Mouse (Mus musculus): ENCODE measurements at regions not wholly inside any gene's neighbourhood (a gene's known extent, or its start where the extent isn't known, plus 50 kb on each side); places are given as distances from the start of the nearest gene placed in this dataset.

DNA sequence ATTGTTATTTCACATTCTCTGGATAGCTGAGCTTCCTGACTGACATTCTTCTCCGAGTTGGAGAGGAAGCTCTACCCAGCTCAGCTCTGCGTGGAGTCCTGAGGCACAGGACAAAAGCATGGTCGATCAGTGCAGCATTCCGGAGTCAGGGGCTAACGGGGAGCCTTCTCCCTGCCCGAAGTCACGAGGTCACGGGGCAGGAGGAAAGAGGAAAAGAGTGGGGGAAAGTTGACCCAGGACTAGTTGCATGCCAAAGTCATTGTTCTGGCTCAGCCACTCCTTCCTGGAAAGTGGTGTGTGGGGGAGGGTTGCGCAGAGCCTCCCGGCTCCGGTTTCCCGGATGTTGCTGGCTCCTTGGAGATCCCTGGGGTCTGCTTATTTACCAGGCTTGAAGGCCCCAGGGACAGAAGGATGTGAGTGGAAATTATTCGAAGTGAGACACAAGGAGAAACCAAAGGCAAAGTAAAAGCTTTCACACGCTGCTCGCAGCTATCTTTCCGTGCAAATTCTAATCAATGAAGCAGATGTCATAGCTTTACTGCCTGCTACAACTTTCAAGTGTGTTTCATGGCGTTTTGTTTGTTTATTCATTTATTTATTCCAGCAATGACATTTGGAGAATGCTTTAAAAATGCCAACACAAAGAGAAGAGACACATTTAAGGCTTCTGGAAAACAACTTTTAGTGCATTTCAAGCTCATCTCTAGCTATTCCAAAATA, 221.8 kb downstream of the Fam43a start:
- Histone ChIP-seq H3K27ac (peak overlapping the region; percentile 35; the same call in 1 of the 2 replicates), H3K36me3 (ENCODE audit: poor library complexity, severe bottlenecking) (no peaks in the 10 kb centered on the region), H3K9me3 (replicated peaks) (no peaks in the 10 kb centered on the region), H3K4me3 (peak overlapping the region; percentile 17; the same call in 1 of the 2 replicates), H3K4me1 (peaks cover 15% of the 10 kb centered on the region), H3K27me3 (no peaks in the 10 kb centered on the region), H3K9ac (no peak overlapping the region), H3K4me2 (peak overlapping the region; percentile 51)
- ATAC-seq: peak; percentile 50; the same call in 1 of the 2 replicates
- 14% methylated on average over 17 of the region's 17 CpGs for WGBS

DNA sequence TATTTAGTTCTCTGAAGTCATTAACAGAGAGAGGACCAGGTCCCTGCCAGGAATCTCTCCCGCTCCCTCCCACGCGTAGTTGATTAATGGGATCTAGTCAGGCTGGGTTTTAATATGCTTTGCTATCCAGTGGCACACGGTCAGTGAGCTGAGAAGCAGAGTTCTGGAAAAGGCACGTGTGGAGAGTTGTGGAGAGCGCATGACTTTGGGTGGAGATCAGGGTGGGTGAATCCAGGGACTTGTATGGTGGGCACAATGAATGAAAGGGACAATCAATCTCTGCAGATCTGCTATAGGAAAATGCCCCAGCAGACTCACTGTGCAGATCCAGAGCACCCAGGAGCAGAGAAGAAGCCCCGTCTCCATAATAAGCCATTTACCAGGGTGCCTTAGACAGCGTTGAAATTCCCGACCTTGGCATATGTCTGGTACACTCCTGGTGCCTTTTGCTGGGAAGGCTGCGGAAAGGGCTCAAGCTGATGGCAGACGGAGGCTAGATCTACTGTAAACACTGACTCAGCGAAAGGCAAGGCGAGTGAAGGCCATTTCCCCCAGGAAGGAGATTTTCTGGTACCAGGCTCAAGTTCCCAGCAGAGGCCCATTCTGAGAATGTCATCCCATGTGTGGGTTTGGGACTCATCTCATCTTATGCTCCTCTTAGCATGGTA, 222.5 kb downstream of the Fam43a start:
- WGBS: 79% methylated on average over 13 of the region's 13 CpGs
- no peak overlapping the region for H3K4me2 ChIP-seq
- H3K27me3 ChIP-seq: no peaks in the 10 kb centered on the region
- no peaks in the 10 kb centered on the region for H3K9me3 ChIP-seq (replicated peaks)
- H3K4me3 ChIP-seq: no peak overlapping the region
- H3K27ac ChIP-seq: 0 out of 2 replicates have a peak overlapping the region, but pooled peaks have one; percentile 35
- ATAC-seq: no peak
- H3K36me3 ChIP-seq (ENCODE audit: poor library complexity, severe bottlenecking): no peaks in the 10 kb centered on the region
- H3K9ac ChIP-seq: no peak overlapping the region
- H3K4me1 ChIP-seq: peaks cover 15% of the 10 kb centered on the region

DNA sequence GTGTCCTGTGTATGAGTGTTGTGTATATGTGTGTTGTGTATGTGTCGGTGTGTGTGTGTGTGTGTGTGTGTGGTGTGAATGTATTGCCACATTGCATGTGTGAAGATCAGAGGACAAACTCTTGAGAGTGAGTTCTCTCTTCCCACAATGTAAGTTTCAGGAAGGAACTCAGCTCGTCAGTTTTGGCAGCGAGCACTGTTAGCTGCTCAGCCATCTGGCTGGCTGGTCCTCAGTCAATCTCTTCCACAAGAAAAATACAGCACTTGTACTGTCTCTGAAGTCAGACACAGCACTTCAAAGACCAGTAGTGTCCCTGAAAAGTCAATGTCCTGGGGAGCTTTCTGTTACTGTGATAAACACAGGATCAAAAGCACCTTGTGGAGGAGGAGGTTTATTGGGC, 226.6 kb downstream of the Fam43a start:
- Histone ChIP-seq H3K9me3 (replicated peaks) (no peaks in the 10 kb centered on the region), H3K36me3 (ENCODE audit: poor library complexity, severe bottlenecking) (no peaks in the 10 kb centered on the region), H3K4me1 (peaks cover 11% of the 10 kb centered on the region), H3K27ac (peak overlapping the region; percentile 36; the same call in 1 of the 2 replicates), H3K27me3 (no peaks in the 10 kb centered on the region), H3K4me2 (no peak overlapping the region), H3K4me3 (no peak overlapping the region), H3K9ac (no peak overlapping the region)
- WGBS: 65% methylated on average over 3 of the region's 3 CpGs
- ATAC-seq: peak; percentile 68; the same call in 1 of the 2 replicates

DNA sequence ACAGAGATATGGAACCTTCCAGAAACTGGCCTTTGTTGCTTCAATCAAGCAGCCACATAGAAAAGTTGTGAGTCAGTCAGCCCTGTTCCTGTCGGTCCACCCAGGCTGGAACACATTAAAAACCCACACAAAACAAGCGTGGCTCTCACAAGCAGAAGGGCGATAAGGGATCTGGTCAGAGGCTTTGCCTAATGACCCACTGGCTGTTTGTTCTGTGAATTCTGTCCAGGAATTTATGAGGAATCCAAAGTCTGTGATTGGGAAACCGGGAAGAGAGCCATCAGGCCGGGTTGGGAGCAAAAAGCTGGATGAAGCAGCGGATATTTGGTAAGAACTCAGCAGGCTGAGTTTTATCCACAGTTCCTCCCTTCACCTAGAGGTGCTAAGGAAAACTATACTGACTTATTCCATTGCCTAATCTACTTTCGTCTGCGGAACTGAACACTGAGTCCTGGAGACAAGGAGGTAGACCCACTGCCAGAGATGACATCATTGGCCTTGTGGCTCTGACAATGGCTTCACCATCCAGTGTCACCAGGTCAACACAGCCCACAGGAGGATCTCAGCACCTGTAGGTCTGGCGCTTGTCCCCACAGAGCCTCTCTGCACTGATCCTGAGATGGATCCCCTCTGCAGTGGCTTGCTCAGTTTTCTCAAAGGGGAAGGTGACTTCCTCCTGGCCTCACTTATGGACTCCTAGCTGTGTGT, 228.5 kb downstream of the Fam43a start:
- Histone ChIP-seq H3K4me3 (no peak overlapping the region), H3K4me1 (no peaks in the 10 kb centered on the region), H3K9me3 (replicated peaks) (no peaks in the 10 kb centered on the region), H3K27me3 (no peaks in the 10 kb centered on the region), H3K4me2 (no peak overlapping the region), H3K9ac (no peak overlapping the region), H3K27ac (no peak overlapping the region), H3K36me3 (ENCODE audit: poor library complexity, severe bottlenecking) (no peaks in the 10 kb centered on the region)
- no peak for ATAC-seq
- WGBS: 88% methylated on average over 9 of the region's 9 CpGs

DNA sequence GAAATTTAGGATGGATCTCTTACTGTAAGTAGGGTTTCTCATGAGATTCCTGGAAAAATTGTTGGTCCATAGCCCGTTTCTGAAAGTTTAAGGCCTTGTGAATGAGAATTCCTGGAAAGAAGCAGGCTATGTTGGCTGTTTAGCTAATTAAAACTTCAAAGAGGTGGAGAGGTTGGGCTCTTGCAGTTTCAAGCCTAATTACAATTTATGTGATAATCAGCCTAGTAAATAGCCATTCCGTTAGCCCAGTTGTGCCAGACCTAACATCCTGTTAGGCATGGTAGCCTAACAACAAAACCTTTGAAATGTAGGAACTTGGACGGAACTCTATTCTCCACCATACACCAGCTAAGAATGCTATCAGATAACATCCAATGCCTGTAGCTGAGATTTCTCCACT, 235.0 kb downstream of the Fam43a start:
- Histone ChIP-seq H3K4me3 (no peak overlapping the region), H3K27me3 (no peaks in the 10 kb centered on the region), H3K9ac (no peak overlapping the region), H3K27ac (no peak overlapping the region), H3K4me1 (peaks cover 12% of the 10 kb centered on the region; the same call in 1 of the 2 replicates), H3K36me3 (ENCODE audit: poor library complexity, severe bottlenecking) (no peaks in the 10 kb centered on the region), H3K4me2 (no peak overlapping the region), H3K9me3 (replicated peaks) (no peaks in the 10 kb centered on the region)
- no peak for ATAC-seq
- WGBS: 27% methylated on average over 3 of the region's 3 CpGs

DNA sequence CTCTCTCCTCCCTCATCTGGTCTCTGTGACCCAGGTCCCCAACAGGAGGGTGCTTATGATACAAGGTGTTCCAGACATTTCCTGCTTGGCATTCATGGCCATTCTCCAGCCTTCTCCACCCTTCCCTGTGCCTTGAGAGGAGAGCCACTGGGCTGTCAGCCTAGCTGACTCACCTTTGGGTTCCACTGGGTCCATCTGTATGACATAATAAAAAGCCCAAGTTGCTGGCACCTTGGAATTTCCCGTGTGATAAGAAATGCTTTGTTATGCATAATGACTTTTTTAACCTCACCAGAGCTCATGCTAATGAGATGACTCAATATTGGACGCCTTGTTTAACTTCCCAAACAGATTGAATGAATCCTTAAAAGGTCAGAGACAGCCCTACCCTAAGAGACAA, 236.2 kb downstream of the Fam43a start:
- ATAC-seq: no peak
- 43% methylated on average over 2 of the region's 2 CpGs for WGBS

DNA sequence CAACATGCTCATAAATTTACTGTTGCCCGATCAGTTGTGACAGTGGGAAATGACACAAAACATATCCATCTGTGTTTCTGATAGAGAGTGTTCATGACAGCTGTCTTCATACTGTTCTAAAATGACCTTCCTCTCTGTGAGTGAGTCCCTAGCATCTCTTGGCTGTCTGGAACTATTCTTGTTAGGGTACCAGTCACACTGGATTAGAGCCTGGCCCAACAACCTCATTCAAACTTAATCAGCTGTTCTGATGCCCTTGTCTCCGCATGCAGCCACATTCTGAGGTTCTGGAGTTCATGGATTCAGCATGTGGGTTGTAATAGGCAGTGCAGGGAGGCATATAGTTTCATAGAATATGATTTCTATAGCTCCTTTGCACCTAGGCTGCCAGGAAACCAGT, 238.4 kb downstream of the Xxylt1 start:
- no peaks in the 10 kb centered on the region for H3K27me3 ChIP-seq
- H3K4me1 ChIP-seq: no peaks in the 10 kb centered on the region
- H3K9me3 ChIP-seq (replicated peaks): peaks cover 11% of the 10 kb centered on the region
- whole genome bisulfite sequencing: 72% methylated on average over 2 of the region's 2 CpGs
- no peak overlapping the region for H3K9ac ChIP-seq
- H3K36me3 ChIP-seq (ENCODE audit: poor library complexity, severe bottlenecking): no peaks in the 10 kb centered on the region
- no peak for ATAC-seq
- no peak overlapping the region for H3K4me3 ChIP-seq
- H3K27ac ChIP-seq: no peak overlapping the region
- H3K4me2 ChIP-seq: no peak overlapping the region

More for the DNA sequence above, 236.2 kb downstream of the Fam43a start:
- Histone ChIP-seq H3K4me3 (no peak overlapping the region), H3K36me3 (ENCODE audit: poor library complexity, severe bottlenecking) (no peaks in the 10 kb centered on the region), H3K27me3 (no peaks in the 10 kb centered on the region), H3K4me2 (no peak overlapping the region), H3K9me3 (replicated peaks) (peaks cover 6% of the 10 kb centered on the region), H3K9ac (no peak overlapping the region), H3K4me1 (peaks cover 12% of the 10 kb centered on the region; the same call in 1 of the 2 replicates), H3K27ac (no peak overlapping the region)

DNA sequence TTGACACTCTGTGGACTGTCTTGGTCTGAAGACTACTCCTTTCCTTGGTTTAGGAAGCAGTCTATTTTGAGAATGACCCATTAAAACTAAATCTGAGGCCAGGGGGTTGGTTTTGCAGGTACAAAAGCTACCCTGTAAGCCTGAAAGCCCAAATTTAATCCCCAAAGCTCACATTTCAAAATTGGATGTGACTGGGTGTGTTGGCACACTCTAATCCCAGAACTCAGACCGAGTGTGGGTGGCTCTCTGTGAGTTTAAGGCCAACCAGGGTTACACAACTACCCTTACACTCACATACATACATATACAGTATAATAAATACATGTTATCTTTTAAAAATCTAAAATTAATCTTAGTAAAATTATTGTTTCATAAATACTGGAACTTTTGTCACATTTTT, 228.6 kb downstream of the Xxylt1 start:
- H3K4me2 ChIP-seq: no peak overlapping the region
- no peak for ATAC-seq
- no peak overlapping the region for H3K27ac ChIP-seq
- H3K36me3 ChIP-seq (ENCODE audit: poor library complexity, severe bottlenecking): no peaks in the 10 kb centered on the region
- no peak overlapping the region for H3K9ac ChIP-seq
- WGBS: 69% methylated on average over 1 of the region's 1 CpGs
- no peaks in the 10 kb centered on the region for H3K4me1 ChIP-seq
- no peaks in the 10 kb centered on the region for H3K27me3 ChIP-seq
- no peaks in the 10 kb centered on the region for H3K9me3 ChIP-seq (replicated peaks)
- no peak overlapping the region for H3K4me3 ChIP-seq

DNA sequence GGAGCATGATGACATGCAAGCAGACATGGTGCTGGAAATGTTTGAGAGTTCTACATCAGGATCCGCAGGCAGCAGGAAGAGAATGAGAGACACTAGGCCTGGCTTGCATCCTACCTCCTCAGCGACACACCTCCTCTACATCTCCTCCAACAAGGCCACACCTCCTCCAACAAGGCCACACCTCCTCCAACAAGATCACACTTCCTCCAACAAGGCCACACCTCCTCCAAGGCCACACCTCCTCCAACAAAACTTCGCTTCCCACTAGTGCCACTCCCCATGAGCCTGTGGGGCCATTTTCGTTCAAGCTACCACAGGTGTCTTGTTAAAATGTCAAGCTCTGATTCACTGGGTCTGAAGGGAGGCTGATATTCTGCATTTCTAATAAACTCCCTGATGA, 226.5 kb downstream of the Xxylt1 start:
- Histone ChIP-seq H3K9me3 (replicated peaks) (no peaks in the 10 kb centered on the region), H3K4me3 (no peak overlapping the region), H3K27ac (no peak overlapping the region), H3K4me2 (no peak overlapping the region), H3K36me3 (ENCODE audit: poor library complexity, severe bottlenecking) (no peaks in the 10 kb centered on the region), H3K27me3 (no peaks in the 10 kb centered on the region), H3K4me1 (no peaks in the 10 kb centered on the region), H3K9ac (no peak overlapping the region)
- ATAC-seq: no peak
- 79% methylated on average over 4 of the region's 4 CpGs for WGBS

DNA sequence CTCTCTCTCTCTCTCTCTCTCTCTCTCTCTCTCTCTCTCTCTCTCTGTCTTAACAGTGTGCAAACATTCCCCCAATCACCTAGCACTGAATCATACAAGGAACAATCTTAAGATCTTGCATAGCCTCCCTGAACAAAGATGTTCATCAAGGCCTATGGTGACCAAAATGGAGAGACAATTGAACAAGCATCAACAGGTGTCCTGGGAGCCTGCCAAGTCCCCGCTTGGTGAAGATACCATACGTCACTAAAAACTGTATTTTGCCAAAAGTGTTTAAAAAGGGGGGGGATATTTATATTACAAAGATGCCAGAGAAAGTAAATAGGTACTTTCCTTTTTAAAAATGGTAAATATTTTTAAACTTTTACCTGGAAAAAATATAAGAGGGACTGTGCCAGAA, 223.6 kb downstream of the Xxylt1 start:
- H3K36me3 ChIP-seq (ENCODE audit: poor library complexity, severe bottlenecking): no peaks in the 10 kb centered on the region
- no peak overlapping the region for H3K4me3 ChIP-seq
- no peaks in the 10 kb centered on the region for H3K9me3 ChIP-seq (replicated peaks)
- H3K27ac ChIP-seq: no peak overlapping the region
- no peaks in the 10 kb centered on the region for H3K27me3 ChIP-seq
- H3K4me2 ChIP-seq: no peak overlapping the region
- ATAC-seq: no peak
- H3K9ac ChIP-seq: no peak overlapping the region
- no peaks in the 10 kb centered on the region for H3K4me1 ChIP-seq
- 77% methylated on average over 2 of the region's 2 CpGs for WGBS

DNA sequence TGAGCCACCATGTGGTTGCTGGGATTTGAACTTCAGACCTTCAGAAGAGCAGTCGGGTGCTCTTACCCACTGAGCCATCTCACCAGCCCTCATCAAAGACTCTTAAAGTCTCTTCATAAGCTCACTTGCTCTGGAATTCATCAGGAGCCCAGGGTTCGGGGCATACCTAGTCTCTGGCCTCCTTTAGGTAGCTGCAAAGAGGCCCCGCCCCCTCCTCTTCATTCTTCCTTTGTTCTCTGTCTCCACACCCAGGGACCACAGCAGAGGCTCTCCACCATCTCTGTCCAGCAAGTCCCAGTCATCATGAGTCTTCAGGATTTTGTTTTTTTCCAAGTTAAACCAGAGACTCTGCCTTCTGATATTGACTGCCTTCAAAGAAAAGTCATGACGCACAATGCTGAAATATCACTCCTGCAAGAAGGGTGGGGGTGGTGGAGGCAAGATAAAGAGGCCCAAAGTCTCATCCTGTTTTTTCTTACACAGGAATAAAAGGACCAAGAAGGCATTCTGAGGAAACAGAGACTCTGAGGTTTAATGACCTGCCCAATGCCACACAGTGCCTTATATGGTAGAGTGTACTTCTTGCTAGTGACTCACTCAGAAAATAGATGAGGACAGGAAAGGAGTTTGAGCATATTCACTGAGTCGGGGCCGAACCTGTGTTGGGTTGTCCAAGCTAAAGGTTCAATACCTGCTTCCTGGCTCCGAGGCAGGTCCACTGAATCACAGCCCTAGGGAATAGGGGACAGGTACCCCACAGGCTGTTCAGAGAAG, 211.9 kb downstream of the Xxylt1 start:
- H3K9me3 ChIP-seq (replicated peaks): peaks cover 8% of the 10 kb centered on the region; the same call in 1 of the 2 replicates
- WGBS: 93% methylated on average over 7 of the region's 7 CpGs
- H3K4me1 ChIP-seq: peaks cover 17% of the 10 kb centered on the region
- no peaks in the 10 kb centered on the region for H3K36me3 ChIP-seq (ENCODE audit: poor library complexity, severe bottlenecking)
- no peak overlapping the region for H3K4me3 ChIP-seq
- ATAC-seq: no peak
- no peak overlapping the region for H3K27ac ChIP-seq
- H3K4me2 ChIP-seq: no peak overlapping the region
- H3K27me3 ChIP-seq: no peaks in the 10 kb centered on the region
- H3K9ac ChIP-seq: no peak overlapping the region
